Mouse (Mus musculus): ENCODE measurements at regions not wholly inside any gene's neighbourhood (a gene's known extent, or its start where the extent isn't known, plus 50 kb on each side); places are given as distances from the start of the nearest gene placed in this dataset.

GRCm38 (mm10) chr9:14071728-14072127 lies 203.1 kb upstream of the Sesn3 start:
- TF ChIP-seq CTCF (IDR thresholded peaks at IDR 0.05) (no peak), EP300 (IDR thresholded peaks at IDR 0.05) (no peak)
